Mouse (Mus musculus) midbrain, embryonic 16.5 days (tissue): ENCODE results near the gene Orc3. TPM values are rescaled to one million over a fixed set of nuclear protein-coding genes. Genes with fewer than 3 reads are reported as not detected.

Experiments
- ATAC-seq: fragments of 200-750 bp; cut with Nextera tagmentation; 2 replicates; pipeline ENCODE4 v1.8.0; 2017; ENCODE audit warnings: moderate TSS enrichment
- H3K27ac ChIP-seq: fragments of 300-500 bp; sonication (generic); 2 replicates; pipeline ENCODE4 v1.5.1; 2014; ENCODE audit warnings: mild to moderate bottlenecking, low read length, mixed read lengths
- H3K27me3 ChIP-seq: fragments of 300-500 bp; sonication (generic); 2 replicates; pipeline ENCODE4 v1.6.1; 2014; ENCODE audit warnings: low read depth, low read length, mixed read lengths; ENCODE audit not compliant: control insufficient read depth, insufficient read depth
- H3K36me3 ChIP-seq: fragments of 300-500 bp; sonication (generic); 2 replicates; pipeline ENCODE4 v1.6.1; 2014; ENCODE audit warnings: mild to moderate bottlenecking, low read length, moderate library complexity, mixed read lengths; ENCODE audit not compliant: control insufficient read depth, insufficient read depth
- H3K4me1 ChIP-seq: fragments of 300-500 bp; sonication (generic); 2 replicates; pipeline ENCODE4 v1.6.1; 2014; ENCODE audit warnings: mild to moderate bottlenecking, low read length, mixed read lengths; ENCODE audit not compliant: control insufficient read depth, insufficient read depth
- H3K4me2 ChIP-seq: fragments of 300-500 bp; sonication (generic); 2 replicates; pipeline ENCODE4 v1.6.1; 2014; ENCODE audit warnings: mild to moderate bottlenecking, low read length, mixed read lengths
- H3K4me3 ChIP-seq: fragments of 300-500 bp; sonication (generic); 2 replicates; pipeline ENCODE4 v1.5.1; 2014; ENCODE audit warnings: low read depth, mild to moderate bottlenecking, low read length, moderate library complexity, mixed read lengths
- H3K9ac ChIP-seq: fragments of 300-500 bp; sonication (generic); 2 replicates; pipeline ENCODE4 v1.6.1; 2014; ENCODE audit warnings: low read depth, low read length, mixed read lengths
- H3K9me3 ChIP-seq: fragments of 300-500 bp; sonication (generic); replicated peaks from 2 replicates; pipeline ENCODE4 v1.6.1; 2014; ENCODE audit warnings: mild to moderate bottlenecking, low read length, mixed read lengths; ENCODE audit not compliant: control insufficient read depth, poor library complexity, severe bottlenecking
- WGBS: fragments of 180-500 bp; shearing (Covaris S2); extraction: QIAGEN DNeasy Blood & Tissue Kit; methylation state at CpG from one replicate; pipeline ENCODE4 v1.1.7; 2014; 5-methylcytosine and 5-hydroxymethylcytosine counted together
- polyA plus RNA-seq: library from polyadenylated mRNA; unstranded; fragments of >200 nt; fragmentation: Nextera tagmentation; extraction: Ambion mirVana; gene quantifications from 2 replicates; pipeline ENCODE4 v1.2.1, GENCODE M21; 2015

Gene Orc3
- polyA plus RNA-seq, 1 experiment from 2014 or later: 78.6 TPM

- no peak; the same call in 1 of the 2 replicates for ATAC-seq
- H3K9ac ChIP-seq: peak within 1 kb of the TSS; percentile 96
- WGBS: under 1% methylated on average over 45 of the region's 53 CpGs
- no peaks in the 10 kb centered on the region for H3K9me3 ChIP-seq
- peaks cover 32% of the 10 kb centered on the region for H3K4me1 ChIP-seq
- H3K27me3 ChIP-seq: no peaks in the 10 kb centered on the region
- H3K27ac ChIP-seq: peak within 1 kb of the TSS; percentile 94
- peak within 1 kb of the TSS; percentile 91 for H3K4me3 ChIP-seq
- H3K4me2 ChIP-seq: peak within 1 kb of the TSS; percentile 85
- no peaks in the 10 kb centered on the region for H3K36me3 ChIP-seq
These were observed 64.0 kb downstream of the Orc3 start, which contains the start of gene Akirin2 for GRCm38 (mm10) chr4:34550748-34551097. Akirin2 (plus strand) TSS chr4:34550937.

- Histone ChIP-seq H3K36me3 (no peaks in the 10 kb centered on the region), H3K4me1 (peaks cover 26% of the 10 kb centered on the region), H3K9me3 (no peaks in the 10 kb centered on the region), H3K4me3 (peak overlapping the region; percentile 91), H3K27ac (peak overlapping the region; percentile 94), H3K27me3 (no peaks in the 10 kb centered on the region), H3K9ac (peak overlapping the region; percentile 96), H3K4me2 (peak overlapping the region; percentile 66)
- peak; percentile 96 for ATAC-seq
- WGBS: 3% methylated on average over 38 of the region's 38 CpGs
These were observed 64.6 kb downstream of the Orc3 start for GRCm38 (mm10) chr4:34549981-34550747.

- ATAC-seq: no peak
- H3K4me2 ChIP-seq: no peak overlapping the region
- no peaks in the 10 kb centered on the region for H3K4me1 ChIP-seq
- 81% methylated on average over 6 of the region's 6 CpGs for WGBS
- H3K27ac ChIP-seq: no peak overlapping the region
- no peak overlapping the region for H3K9ac ChIP-seq
- no peak overlapping the region for H3K4me3 ChIP-seq
- no peaks in the 10 kb centered on the region for H3K9me3 ChIP-seq
- no peaks in the 10 kb centered on the region for H3K36me3 ChIP-seq
- no peaks in the 10 kb centered on the region for H3K27me3 ChIP-seq
These were observed 84.8 kb downstream of the Orc3 start for GRCm38 (mm10) chr4:34529941-34530340.

GRCm38 (mm10) chr4:34529379-34529778, 85.4 kb downstream of the Orc3 start:
- no peak overlapping the region for H3K4me3 ChIP-seq
- ATAC-seq: no peak
- no peak overlapping the region for H3K9ac ChIP-seq
- H3K27me3 ChIP-seq: no peaks in the 10 kb centered on the region
- H3K27ac ChIP-seq: no peak overlapping the region
- 79% methylated on average over 4 of the region's 4 CpGs for WGBS
- no peaks in the 10 kb centered on the region for H3K9me3 ChIP-seq
- no peak overlapping the region for H3K4me2 ChIP-seq
- no peaks in the 10 kb centered on the region for H3K4me1 ChIP-seq
- no peaks in the 10 kb centered on the region for H3K36me3 ChIP-seq

- Histone ChIP-seq H3K27ac (no peak overlapping the region), H3K9ac (no peak overlapping the region), H3K9me3 (no peaks in the 10 kb centered on the region), H3K27me3 (no peaks in the 10 kb centered on the region), H3K4me3 (no peak overlapping the region), H3K4me1 (no peaks in the 10 kb centered on the region), H3K4me2 (no peak overlapping the region), H3K36me3 (no peaks in the 10 kb centered on the region)
- 95% methylated on average over 1 of the region's 1 CpGs for WGBS
- ATAC-seq: no peak
These were observed 86.2 kb downstream of the Orc3 start for GRCm38 (mm10) chr4:34528430-34529100.

GRCm38 (mm10) chr4:34526771-34527170, 88.0 kb downstream of the Orc3 start:
- Histone ChIP-seq H3K9ac (no peak overlapping the region), H3K27me3 (no peaks in the 10 kb centered on the region), H3K27ac (no peak overlapping the region), H3K4me3 (no peak overlapping the region), H3K9me3 (no peaks in the 10 kb centered on the region), H3K4me1 (no peaks in the 10 kb centered on the region), H3K4me2 (no peak overlapping the region), H3K36me3 (no peaks in the 10 kb centered on the region)
- ATAC-seq: no peak
- 83% methylated on average over 3 of the region's 3 CpGs for whole genome bisulfite sequencing

GRCm38 (mm10) chr4:34523586-34523985, 91.2 kb downstream of the Orc3 start:
- ATAC-seq: no peak
- Histone ChIP-seq H3K9me3 (no peaks in the 10 kb centered on the region), H3K27ac (no peak overlapping the region), H3K9ac (no peak overlapping the region), H3K4me1 (no peaks in the 10 kb centered on the region), H3K27me3 (no peaks in the 10 kb centered on the region), H3K4me2 (no peak overlapping the region), H3K4me3 (no peak overlapping the region), H3K36me3 (no peaks in the 10 kb centered on the region)
- WGBS: 88% methylated on average over 4 of the region's 4 CpGs

- no peak overlapping the region for H3K27ac ChIP-seq
- no peak overlapping the region for H3K4me3 ChIP-seq
- WGBS: 83% methylated on average over 3 of the region's 3 CpGs
- H3K36me3 ChIP-seq: no peaks in the 10 kb centered on the region
- H3K9ac ChIP-seq: no peak overlapping the region
- H3K4me1 ChIP-seq: no peaks in the 10 kb centered on the region
- no peak overlapping the region for H3K4me2 ChIP-seq
- no peak for ATAC-seq
- no peaks in the 10 kb centered on the region for H3K9me3 ChIP-seq
- no peaks in the 10 kb centered on the region for H3K27me3 ChIP-seq
These were observed 91.9 kb downstream of the Orc3 start for GRCm38 (mm10) chr4:34522846-34523245.
